Mouse (Mus musculus) C3H10T1/2 (cell line): ENCODE measurements around the gene Samd8. TPM values are rescaled to one million over a fixed set of nuclear protein-coding genes. Genes with fewer than 3 reads are reported as not detected.

ENCODE experiments used
- polyA plus RNA-seq, 2 experiments: library from polyadenylated mRNA; unstranded; fragments of >200 nt; fragmentation: generic; extraction: Trizol; gene quantifications; one replicate each; pipeline ENCODE4 v1.2.1; 2012; ENCODE audit warnings: missing spikeins in 2 of 2

The Samd8 gene
- polyA plus RNA-seq = 1 to 10 TPM; 1.4 to 3.2 TPM

DNA sequence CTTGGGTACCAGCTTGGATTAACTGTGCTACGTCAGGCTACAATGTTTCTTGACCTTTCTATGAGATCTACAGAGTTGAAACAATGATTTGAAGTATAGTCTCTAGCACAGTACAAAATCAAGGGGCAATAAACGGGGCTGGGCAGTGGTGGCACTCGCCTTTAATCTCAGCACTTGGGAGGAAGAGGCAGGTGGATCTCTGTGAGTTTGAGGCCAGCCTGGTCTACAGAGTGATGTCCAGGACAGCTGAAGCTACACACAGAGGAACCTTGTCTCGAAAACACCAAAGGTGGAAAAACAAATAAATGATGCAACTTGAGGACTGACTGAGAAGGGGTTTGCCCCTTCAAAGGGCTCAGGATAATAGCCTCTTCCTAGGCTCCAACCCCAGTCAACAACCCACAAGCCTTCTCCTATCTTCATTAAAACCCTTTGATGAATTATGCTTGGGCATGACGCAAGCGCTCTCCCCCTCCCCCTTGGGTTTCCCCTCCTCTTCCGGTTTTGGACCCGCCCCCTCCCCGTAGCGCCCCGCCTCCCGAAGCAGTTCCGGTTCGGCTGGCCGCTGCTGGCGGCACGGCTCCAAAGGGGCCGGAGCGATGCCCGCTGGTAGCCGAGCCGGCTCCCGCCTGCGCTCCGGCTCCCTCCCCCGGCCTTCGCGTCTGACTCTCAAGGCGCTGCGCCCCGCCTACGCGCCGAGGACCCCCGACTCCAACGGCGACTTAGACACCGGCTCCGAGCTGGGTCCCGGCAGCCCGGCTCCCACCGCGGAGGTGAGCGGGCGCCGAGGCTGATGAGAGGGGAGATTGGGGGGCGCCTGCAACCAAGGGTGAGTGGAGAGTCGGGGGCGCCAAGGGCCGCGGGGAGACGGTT lies at the start of gene Samd8:
TSS of gene Samd8 (plus strand) at position 524 of the 873 bp plus-strand sequence.

GRCm38 (mm10) chr14:21714486-21714885 lies 35.8 kb upstream of the Samd8 start, which contains the start of gene Dupd1:
TSS of gene Dupd1 (minus strand) at chr14:21714576.

GRCm38 (mm10) chr14:21750881-21751542 lies 681 bp downstream of the Samd8 start, which contains the start of gene Dusp13:
TSS of gene Dusp13 (minus strand) at chr14:21751181.

GRCm38 (mm10) chr14:21824938-21825337 lies 74.6 kb downstream of the Samd8 start, which contains the start of gene Vdac2:
TSS of gene Vdac2 (plus strand) at chr14:21825238.

Other genes starting within 250 kb of the Samd8 start
- under 1 TPM in 1 of 2 experiments, not detected in 1; 0.05 TPM for gene Dupd1, start 36.0 kb upstream of the Samd8 start, polyA plus RNA-seq
- gene Dusp13, start 650 bp downstream of the Samd8 start, polyA plus RNA-seq = under 1 TPM; 0.07 to 0.31 TPM
- 100 to 1,000 TPM in 1 of 2 experiments, 10 to 100 TPM in 1; 94.4 to 139 TPM for gene Vdac2, start 74.7 kb downstream of the Samd8 start, polyA plus RNA-seq
- 10 to 100 TPM; 28.1 to 79.2 TPM for gene Comtd1, start 98.4 kb downstream of the Samd8 start, polyA plus RNA-seq
- gene Zfp503, start 239.1 kb downstream of the Samd8 start, polyA plus RNA-seq = 10 to 100 TPM in 1 of 2 experiments, 1 to 10 TPM in 1; 2.3 to 33.2 TPM